In genomic region chr4:9027383-9027782, GRCm38 (mm10) we compare ENCODE assay signal across 8 mouse cellular contexts.
DNase-seq lines count a peak whose midpoint lies in the region; ATAC-seq and TF ChIP-seq lines count a peak whose summit lies in the region.

No protein-coding gene starts in this region.

- DNase-seq in cerebellum, adult 9-11 months, result peak; percentile 38
- DNase-seq in cerebellum, adult 11-12 months, result no peak
- DNase-seq in lung, postnatal 0 days (ENCODE audit: low spot score), result no peak
- no peak for DNase-seq in lung, postnatal 36 days
- DNase-seq in liver, embryonic 14.5 days (ENCODE audit: low read depth in 3 of 3, low spot score in 3 of 3), result no peak
- DNase-seq in yolk sac, embryonic 10.5 days (ENCODE audit: low spot score), result peak; percentile 26
- no peak for DNase-seq in adipocyte (ENCODE audit: low spot score)
- DNase-seq in spleen, postnatal 14 days (ENCODE audit: low spot score in 2 of 2), result no peak

- no peak for TF ChIP-seq CTCF in lung, postnatal 0 days (IDR thresholded peaks at IDR 0.05)
- TF ChIP-seq CTCF in liver, embryonic 14.5 days (IDR thresholded peaks at IDR 0.05; ENCODE audit: low read depth), result no peak

- no peaks in the 10 kb centered on the region for H3K9me3 ChIP-seq in lung, postnatal 0 days (ENCODE audit: low read length)
- H3K9me3 ChIP-seq in liver, embryonic 14.5 days (ENCODE audit: control insufficient read depth, low read length), result no peaks in the 10 kb centered on the region

- peak overlapping the region; percentile 19; the same call in 1 of the 2 replicates for H3K4me2 ChIP-seq in lung, postnatal 0 days (replicated peaks; ENCODE audit: low read depth, low read length)
- peak overlapping the region; percentile 75 for H3K4me2 ChIP-seq in liver, embryonic 14.5 days (ENCODE audit: low read depth)

- WGBS in lung, postnatal 0 days, result 13% methylated on average over 7 of the region's 7 CpGs
- 17% methylated on average over 7 of the region's 7 CpGs for WGBS in liver, embryonic 14.5 days (ENCODE audit: insufficient replicate concordance)

- H3K4me3 ChIP-seq in lung, postnatal 0 days (ENCODE audit: low read depth, low read length), result no peak overlapping the region
- H3K4me3 ChIP-seq in liver, embryonic 14.5 days (ENCODE audit: insufficient read depth in 1 of 2, low read depth in 2 of 2, low read length in 2 of 2), result no peak overlapping the region

- H3K36me3 ChIP-seq in lung, postnatal 0 days (ENCODE audit: insufficient read depth, low read length), result no peaks in the 10 kb centered on the region
- no peaks in the 10 kb centered on the region for H3K36me3 ChIP-seq in liver, embryonic 14.5 days (replicated peaks; ENCODE audit: control insufficient read depth, insufficient read depth, low read depth)

- H3K27me3 ChIP-seq in lung, postnatal 0 days (replicated peaks; ENCODE audit: insufficient read depth, low read length), result no peaks in the 10 kb centered on the region
- H3K27me3 ChIP-seq in liver, embryonic 14.5 days (ENCODE audit: control insufficient read depth, insufficient read depth, low read length), result no peaks in the 10 kb centered on the region

- H3K4me1 ChIP-seq in lung, postnatal 0 days (ENCODE audit: insufficient read depth, low read depth, low read length), result peaks cover 5% of the 10 kb centered on the region; the same call in 1 of the 2 replicates
- H3K4me1 ChIP-seq in liver, embryonic 14.5 days (replicated peaks; ENCODE audit: control insufficient read depth in 2 of 2, insufficient read depth in 2 of 2, low read length in 1 of 2), result peaks cover 0 to 4% of the 10 kb centered on the region in 2 experiments; a peak in 2 of 4 replicates

- ATAC-seq in lung, postnatal 0 days, result no peak
- no peak for ATAC-seq in liver, embryonic 14.5 days (ENCODE audit: insufficient read depth)

- TF ChIP-seq EP300 in lung, postnatal 0 days (IDR thresholded peaks at IDR 0.05), result no peak
- TF ChIP-seq EP300 in liver, embryonic 14.5 days (IDR thresholded peaks at IDR 0.05; ENCODE audit: low read depth), result no peak

- no peak overlapping the region for H3K27ac ChIP-seq in lung, postnatal 0 days (ENCODE audit: low read length)
- no peak overlapping the region for H3K27ac ChIP-seq in liver, embryonic 14.5 days

- no peak overlapping the region for H3K9ac ChIP-seq in lung, postnatal 0 days (replicated peaks; ENCODE audit: low read depth)
- no peak overlapping the region for H3K9ac ChIP-seq in liver, embryonic 14.5 days (replicated peaks)

Comparison
In these comparisons a context has a peak if more than half of its experiments do, and no peak if none do; other contexts are left out.
1. DNase-seq: peak in cerebellum, adult 9-11 months (single experiment) and yolk sac, embryonic 10.5 days (single experiment); none in cerebellum, adult 11-12 months (single experiment), lung, postnatal 0 days (single experiment), lung, postnatal 36 days (single experiment), liver, embryonic 14.5 days (0 of 3), adipocyte (single experiment) and spleen, postnatal 14 days (0 of 2).